8 mouse cellular contexts compared by ENCODE assay signal in genomic region chr1:183442015-183442774, GRCm38 (mm10). TPM values are rescaled to one million over a fixed set of nuclear protein-coding genes. Genes with fewer than 3 reads are reported as not detected.
DNase-seq lines count a peak whose midpoint lies in the region.

No protein-coding gene starts in this region.

- peak; percentile 62 for DNase-seq in MEL-GATA-1-ER (ENCODE audit: extremely low read depth, low read depth)
- peak; percentile 69 for DNase-seq in cerebellum, adult 11 months
- DNase-seq in forelimb bud, embryonic 11.5 days (ENCODE audit: low read depth, low spot score), result peak; percentile 91
- DNase-seq in heart, postnatal 4 days, result peak; percentile 87
- DNase-seq in layer of hippocampus, adult 9-11 months, result peak; percentile 66
- DNase-seq in lung, postnatal 36 days, result peak; percentile 88
- peak; percentile 86 for DNase-seq in retina, postnatal 1 day
- DNase-seq in thymus, postnatal 36 days, result peak; percentile 69 to 70

RNA-seq across cellular contexts. Expression of gene Hhipl2, which starts 24.2 kb away (rescaled TPM):
- total RNA-seq in heart, postnatal 4 days (2021), result not detected

RNA-seq across cellular contexts. Expression of gene Taf1a, which starts 53.4 kb away (rescaled TPM):
- 1 to 10 TPM; 8.4 to 9.6 TPM for total RNA-seq in heart, postnatal 4 days (2021)

Comparison
In these comparisons a context has a peak if more than half of its experiments do, and no peak if none do; other contexts are left out.
1. Peak in every context shown above with its lines: DNase-seq.